Mouse (Mus musculus): ENCODE measurements around the gene 4930516K23Rik.

The 4930516K23Rik gene

GRCm38 (mm10) chr7:104061345-104061744 lies at the start of gene 4930516K23Rik:
Gene 4930516K23Rik (minus strand): TSS chr7:104061445.
- no peak for DNase-seq (ENCODE audit: low spot score in 2 of 2)

GRCm38 (mm10) chr7:104104757-104104972 lies 43.4 kb upstream of the 4930516K23Rik start, which contains the start of gene Olfr646:
Gene Olfr646 (plus strand): TSS chr7:104104873.
- DNase-seq (ENCODE audit: low spot score in 2 of 2) = no peak

- no peak for DNase-seq (ENCODE audit: low spot score in 2 of 2)
Observed at GRCm38 (mm10) chr7:104103913-104104756, 42.9 kb upstream of the 4930516K23Rik start.

GRCm38 (mm10) chr7:104085365-104085764 lies 24.1 kb upstream of the 4930516K23Rik start, which contains the start of gene Olfr645:
Gene Olfr645 (minus strand): TSS chr7:104085465.
- DNase-seq (ENCODE audit: low spot score in 2 of 2) = no peak

- no peak for DNase-seq (ENCODE audit: low spot score in 2 of 2)
Observed at GRCm38 (mm10) chr7:104071769-104072168, 10.5 kb upstream of the 4930516K23Rik start, which contains the start of gene Olfr644. Gene Olfr644 (minus strand): TSS chr7:104071869.

- no peak for DNase-seq (ENCODE audit: low spot score in 2 of 2)
Observed at GRCm38 (mm10) chr7:104059215-104059614, 2.0 kb downstream of the 4930516K23Rik start.

GRCm38 (mm10) chr7:104052566-104052965 lies 8.7 kb downstream of the 4930516K23Rik start, which contains the start of gene Olfr642:
Gene Olfr642 (minus strand): TSS chr7:104052666.
- no peak for DNase-seq (ENCODE audit: low spot score in 2 of 2)

GRCm38 (mm10) chr7:104050745-104051144 lies 10.5 kb downstream of the 4930516K23Rik start:
- DNase-seq (ENCODE audit: low spot score in 2 of 2) = no peak

GRCm38 (mm10) chr7:104035145-104035544 lies 26.1 kb downstream of the 4930516K23Rik start, which contains the start of gene Olfr641:
Gene Olfr641 (plus strand): TSS chr7:104035445.
- no peak for DNase-seq (ENCODE audit: low spot score in 2 of 2)

- no peak for DNase-seq (ENCODE audit: low spot score in 2 of 2)
Observed at GRCm38 (mm10) chr7:104026978-104027377, 34.3 kb downstream of the 4930516K23Rik start.

GRCm38 (mm10) chr7:104025473-104025872 lies 35.8 kb downstream of the 4930516K23Rik start, which contains the start of gene Olfr640:
Gene Olfr640 (minus strand): TSS chr7:104025573.
- no peak for DNase-seq (ENCODE audit: low spot score in 2 of 2)

GRCm38 (mm10) chr7:104021651-104022050 lies 39.6 kb downstream of the 4930516K23Rik start:
- no peak for DNase-seq (ENCODE audit: low spot score in 2 of 2)

- DNase-seq (ENCODE audit: low spot score in 2 of 2) = no peak
Observed at GRCm38 (mm10) chr7:104018953-104019352, 42.3 kb downstream of the 4930516K23Rik start.

- no peak for DNase-seq (ENCODE audit: low spot score in 2 of 2)
Observed at GRCm38 (mm10) chr7:104017203-104017602, 44.0 kb downstream of the 4930516K23Rik start, which contains the start of gene Olfr639. Gene Olfr639 (minus strand): TSS chr7:104017303.
